Mouse (Mus musculus) heart, adult 11 months (tissue): ENCODE data around the gene Eps8l3.
A peak's percentile ranks its signal among the peaks of the same experiment; 100 is the strongest.
"Not testable (repeated sequence)": the region's sequence is repeated elsewhere in the genome, so short reads cannot be mapped to it uniquely, and the experiment has no call there.

Source experiments
- DNase-seq: peaks from one replicate; pipeline ENCODE4 v3.0.0; 2022

Eps8l3 gene

GRCm38 (mm10) chr3:107853232-107854181 lies 23.5 kb upstream of the Eps8l3 start:
- DNase-seq = no peak

- no peak for DNase-seq
These were observed 21.7 kb upstream of the Eps8l3 start for GRCm38 (mm10) chr3:107855368-107855767.

GRCm38 (mm10) chr3:107857646-107858045 lies 19.4 kb upstream of the Eps8l3 start:
- peak; percentile 92 for DNase-seq

- not testable (repeated sequence) for DNase-seq
These were observed 15.5 kb upstream of the Eps8l3 start for GRCm38 (mm10) chr3:107861483-107861882.

GRCm38 (mm10) chr3:107862471-107862870 lies 14.6 kb upstream of the Eps8l3 start:
- no peak for DNase-seq

- DNase-seq = peak; percentile 91
These were observed 13.6 kb upstream of the Eps8l3 start for GRCm38 (mm10) chr3:107863471-107863870.

GRCm38 (mm10) chr3:107863898-107864603 lies 13.0 kb upstream of the Eps8l3 start:
- DNase-seq = peak; percentile 99

GRCm38 (mm10) chr3:107865364-107866091 lies 11.5 kb upstream of the Eps8l3 start:
- DNase-seq = no peak

- DNase-seq = peak; percentile 97
These were observed 9.9 kb upstream of the Eps8l3 start for GRCm38 (mm10) chr3:107867086-107867485.

GRCm38 (mm10) chr3:107868452-107868851 lies 8.6 kb upstream of the Eps8l3 start:
- no peak for DNase-seq

- DNase-seq = no peak
These were observed 7.9 kb upstream of the Eps8l3 start for GRCm38 (mm10) chr3:107869097-107869496.

- peak; percentile 96 for DNase-seq
These were observed 7.1 kb upstream of the Eps8l3 start for GRCm38 (mm10) chr3:107869925-107870324.

GRCm38 (mm10) chr3:107873335-107874251 lies 3.4 kb upstream of the Eps8l3 start:
- peak; percentile 95 for DNase-seq

GRCm38 (mm10) chr3:107875231-107875630 lies 1.8 kb upstream of the Eps8l3 start:
- no peak for DNase-seq

- DNase-seq = peak; percentile 94
These were observed 1.0 kb downstream of the Eps8l3 start for GRCm38 (mm10) chr3:107877747-107878736.

- peak; percentile 95 for DNase-seq
These were observed 10.9 kb downstream of the Eps8l3 start for GRCm38 (mm10) chr3:107887674-107888495.

GRCm38 (mm10) chr3:107889236-107889635 lies 12.2 kb downstream of the Eps8l3 start:
- DNase-seq = not testable (repeated sequence)

- no peak for DNase-seq
These were observed 18.2 kb downstream of the Eps8l3 start for GRCm38 (mm10) chr3:107895194-107895719.
